Mouse (Mus musculus): ENCODE measurements around the gene Cradd.

Cradd gene

DNA sequence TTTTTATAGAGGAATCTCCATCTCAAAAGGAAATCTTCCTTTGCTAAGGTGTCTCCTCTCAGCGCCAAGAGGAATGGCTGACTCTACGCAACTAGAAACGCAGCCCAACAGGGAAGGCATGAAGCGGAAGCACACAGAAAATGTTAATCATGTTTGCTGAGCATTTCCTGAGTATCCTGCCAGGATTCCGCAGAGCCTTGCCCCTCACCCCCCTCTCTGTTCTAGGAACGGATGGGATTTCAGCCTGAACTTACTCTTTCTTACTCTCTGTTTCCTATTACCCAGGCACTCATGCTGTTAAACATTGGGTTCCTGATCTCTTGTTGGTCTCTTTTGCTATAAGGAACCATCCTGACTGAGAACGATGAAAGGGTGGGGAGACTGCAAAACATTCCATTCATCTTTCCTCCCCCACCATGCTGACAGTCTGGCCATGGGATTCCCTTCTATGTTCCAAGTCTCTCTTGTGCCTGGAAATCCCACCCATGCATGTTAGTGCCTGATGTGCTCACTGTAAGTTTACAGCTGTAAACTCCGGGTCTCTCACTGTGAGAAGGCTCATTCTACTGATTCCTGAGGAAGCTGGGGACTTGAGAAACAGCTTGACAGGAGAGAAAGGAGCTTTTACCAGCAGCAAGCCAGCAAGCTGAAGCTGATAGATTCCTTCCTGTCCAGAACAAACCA is 161.1 kb downstream of the Cradd start:
- no peak for DNase-seq (ENCODE audit: low read depth, low spot score)

DNA sequence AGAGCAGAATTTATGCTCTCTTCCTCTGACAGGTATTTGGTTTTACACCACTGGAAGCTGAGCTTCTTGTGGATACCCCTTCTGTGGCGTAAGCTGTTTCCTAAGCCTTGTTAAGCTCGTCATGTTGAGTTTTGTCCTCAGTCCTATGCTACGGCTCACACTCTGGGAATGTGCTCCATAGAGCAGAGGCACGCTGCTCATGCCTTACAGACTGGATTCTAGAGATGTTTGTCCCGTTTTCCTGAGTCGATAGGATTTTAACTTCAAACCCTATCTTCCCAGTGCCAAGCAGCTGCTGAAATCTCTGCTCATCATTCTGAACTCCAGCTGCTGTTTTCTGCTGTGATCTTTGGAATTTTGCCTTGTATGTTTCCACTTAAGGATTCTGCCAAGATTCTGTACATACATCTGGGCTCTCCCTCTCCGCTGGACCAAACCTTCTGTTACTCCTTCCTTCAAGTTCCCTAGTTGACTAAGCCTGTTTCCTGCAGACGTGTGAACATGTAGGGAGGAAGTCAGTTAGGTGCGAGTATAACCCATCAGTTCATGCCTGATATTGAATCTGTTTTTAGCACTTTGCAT is 164.2 kb downstream of the Cradd start:
- DNase-seq (ENCODE audit: low read depth, low spot score), result no peak

DNA sequence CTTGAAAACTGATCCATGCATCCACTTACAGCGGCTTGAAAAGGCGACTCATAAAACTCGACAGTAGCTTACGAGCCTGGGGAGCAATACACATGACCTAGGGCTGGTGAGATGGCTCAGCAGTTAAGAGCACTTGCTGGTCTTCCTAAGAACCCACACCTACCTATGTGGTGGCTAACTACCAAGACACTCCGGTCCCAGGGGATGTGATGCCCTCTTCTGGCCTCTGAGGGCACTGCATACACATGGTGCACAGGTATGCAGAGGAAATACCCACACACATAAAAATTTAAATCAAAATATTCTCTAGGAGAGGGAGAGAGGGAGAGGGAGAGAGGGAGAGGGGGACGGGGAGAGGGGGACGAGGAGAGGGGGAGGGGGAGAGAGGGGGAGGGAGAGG is 167.5 kb downstream of the Cradd start:
- DNase-seq (ENCODE audit: low read depth, low spot score), result peak; percentile 78

- no peak for DNase-seq (ENCODE audit: low read depth, low spot score)
Observed at GRCm38 (mm10) chr10:95154675-95155074, 169.3 kb downstream of the Cradd start.

- no peak for DNase-seq (ENCODE audit: low read depth, low spot score)
Observed at GRCm38 (mm10) chr10:95153224-95153623, 170.7 kb downstream of the Cradd start.

- no peak for DNase-seq (ENCODE audit: low read depth, low spot score)
Observed at GRCm38 (mm10) chr10:95152503-95152989, 171.4 kb downstream of the Cradd start.

DNA sequence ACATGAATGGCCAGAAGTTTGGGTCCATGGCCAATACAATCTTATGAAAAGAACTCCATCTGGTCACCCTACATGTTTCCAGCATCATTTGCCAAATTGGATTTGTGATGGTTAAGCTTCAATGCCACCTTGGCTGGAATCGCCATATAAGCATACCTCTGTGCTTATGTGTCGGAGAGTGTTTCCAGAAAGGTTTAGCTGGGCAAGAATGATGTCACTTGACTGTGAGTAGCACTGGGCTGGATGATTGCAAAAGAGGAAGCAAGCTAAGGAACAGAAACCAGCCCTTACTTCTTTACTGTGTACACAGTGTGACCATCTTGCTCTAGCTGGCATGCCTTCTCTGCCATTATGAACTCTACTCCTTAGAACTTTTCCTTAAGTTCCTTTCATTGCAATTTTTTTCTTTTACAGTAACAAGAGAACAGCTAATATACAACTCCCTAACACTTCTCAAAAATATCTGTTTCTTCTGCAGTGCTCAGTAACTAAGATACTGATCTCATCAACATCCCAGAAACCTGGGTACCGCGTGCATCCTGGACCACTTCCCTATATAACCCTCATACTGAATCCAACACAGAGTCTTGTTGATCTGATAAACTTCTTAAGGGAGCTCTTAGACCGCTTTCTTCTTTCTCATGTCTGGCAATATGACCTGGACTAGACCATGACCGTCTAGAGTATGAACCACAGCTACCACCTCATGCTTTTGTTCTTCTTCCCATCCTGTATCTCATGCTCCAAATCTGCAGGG is 172.7 kb downstream of the Cradd start:
- no peak for DNase-seq (ENCODE audit: low read depth, low spot score)

DNA sequence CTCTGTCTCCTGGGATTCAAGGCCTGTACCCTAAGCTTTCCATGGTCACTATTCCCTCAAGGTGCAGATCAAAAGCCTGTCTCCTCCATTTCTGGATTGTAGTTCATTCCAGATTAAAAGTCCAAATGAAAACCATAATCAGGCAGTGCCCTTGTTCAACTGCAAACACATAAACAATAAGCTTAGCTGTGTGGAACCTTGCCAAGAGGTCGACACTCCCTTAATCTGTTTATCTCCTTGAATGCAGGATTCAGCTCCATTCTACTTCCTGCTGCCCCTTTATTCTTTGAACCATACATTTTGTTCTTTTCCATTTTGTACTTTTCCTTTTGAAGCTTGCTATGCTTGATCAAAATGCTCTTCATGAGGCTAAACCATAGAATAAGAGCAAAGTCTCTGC is 174.3 kb downstream of the Cradd start:
- no peak for DNase-seq (ENCODE audit: low read depth, low spot score)

DNA sequence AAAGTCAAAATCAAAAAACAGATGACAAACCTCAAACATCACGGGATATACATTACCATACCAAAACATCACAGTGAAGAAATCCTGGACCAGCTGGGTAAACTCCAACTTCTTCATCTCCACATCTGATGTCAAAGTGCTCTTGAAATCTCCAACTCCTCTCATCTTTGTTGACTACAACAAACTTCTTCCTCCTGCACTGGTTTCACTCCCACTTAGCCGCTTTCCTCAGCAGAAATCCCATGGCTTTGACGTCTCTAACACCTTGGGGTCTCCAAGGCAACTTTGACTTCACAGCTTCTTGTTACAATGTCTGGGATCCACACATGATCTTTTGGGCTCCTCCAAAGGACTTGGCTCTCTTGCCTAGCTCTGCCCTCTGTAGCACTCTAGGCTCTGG is 175.3 kb downstream of the Cradd start:
- DNase-seq (ENCODE audit: low read depth, low spot score), result no peak

DNA sequence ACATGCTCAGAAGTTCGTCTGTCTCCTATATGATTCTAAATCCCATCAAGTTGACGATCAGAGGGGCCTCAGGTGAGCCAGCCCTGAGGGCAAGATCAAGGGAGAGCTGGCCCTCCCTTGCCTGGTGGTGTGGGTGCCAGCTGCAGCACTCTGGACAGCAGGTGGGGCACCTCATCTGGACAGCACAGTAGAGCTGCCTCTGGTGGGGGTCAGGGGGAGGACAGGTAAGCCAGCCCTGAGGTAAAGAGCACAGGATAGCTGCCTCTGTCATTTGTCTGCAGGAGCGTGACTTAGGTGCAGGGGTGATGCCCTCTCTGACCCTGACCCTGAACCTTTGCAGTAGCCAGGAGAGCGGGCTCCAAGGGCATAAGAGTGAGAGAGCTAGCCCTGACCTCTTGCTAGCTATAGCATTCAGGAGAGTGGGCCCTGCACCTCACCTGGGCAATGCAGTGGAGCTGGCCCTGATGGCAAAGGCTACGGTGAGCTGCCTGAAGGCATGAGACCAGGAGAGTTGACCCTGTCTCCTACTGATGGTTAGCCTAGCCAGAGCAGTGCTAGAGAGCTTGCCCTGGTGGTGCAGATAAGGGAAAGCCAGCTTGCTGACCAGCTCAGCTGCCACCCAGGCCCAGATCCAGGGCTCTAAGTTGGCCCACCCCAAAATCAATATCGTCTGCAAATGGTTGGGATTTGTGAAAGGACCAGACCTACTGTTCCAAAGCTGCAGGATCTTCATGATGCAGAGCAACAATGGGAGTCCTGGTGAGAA is 176.6 kb downstream of the Cradd start:
- no peak for DNase-seq (ENCODE audit: low read depth, low spot score)

DNA sequence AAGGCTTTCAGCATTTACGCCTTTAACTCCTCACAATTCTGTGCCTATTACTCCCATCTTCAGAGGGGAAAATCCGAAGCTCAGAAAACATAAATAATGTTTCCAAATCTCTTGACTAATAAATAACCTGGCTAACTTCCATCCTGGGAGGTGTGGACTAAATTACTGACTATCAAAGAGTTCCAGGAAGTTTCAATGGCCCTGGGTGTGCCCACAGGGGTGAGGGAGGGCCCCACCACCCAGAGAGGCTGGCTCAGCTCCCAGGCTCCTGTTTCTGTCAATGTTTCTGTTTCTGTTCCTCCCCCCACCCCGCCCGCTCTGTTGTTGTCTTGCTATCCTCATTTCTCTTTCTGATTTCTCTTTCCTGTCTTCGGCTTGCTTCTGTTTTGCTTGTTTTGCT is 177.4 kb downstream of the Cradd start:
- DNase-seq (ENCODE audit: low read depth, low spot score), result no peak

GRCm38 (mm10) chr10:95145204-95145926 is 178.6 kb downstream of the Cradd start:
- DNase-seq (ENCODE audit: low read depth, low spot score), result peak; percentile 7

DNA sequence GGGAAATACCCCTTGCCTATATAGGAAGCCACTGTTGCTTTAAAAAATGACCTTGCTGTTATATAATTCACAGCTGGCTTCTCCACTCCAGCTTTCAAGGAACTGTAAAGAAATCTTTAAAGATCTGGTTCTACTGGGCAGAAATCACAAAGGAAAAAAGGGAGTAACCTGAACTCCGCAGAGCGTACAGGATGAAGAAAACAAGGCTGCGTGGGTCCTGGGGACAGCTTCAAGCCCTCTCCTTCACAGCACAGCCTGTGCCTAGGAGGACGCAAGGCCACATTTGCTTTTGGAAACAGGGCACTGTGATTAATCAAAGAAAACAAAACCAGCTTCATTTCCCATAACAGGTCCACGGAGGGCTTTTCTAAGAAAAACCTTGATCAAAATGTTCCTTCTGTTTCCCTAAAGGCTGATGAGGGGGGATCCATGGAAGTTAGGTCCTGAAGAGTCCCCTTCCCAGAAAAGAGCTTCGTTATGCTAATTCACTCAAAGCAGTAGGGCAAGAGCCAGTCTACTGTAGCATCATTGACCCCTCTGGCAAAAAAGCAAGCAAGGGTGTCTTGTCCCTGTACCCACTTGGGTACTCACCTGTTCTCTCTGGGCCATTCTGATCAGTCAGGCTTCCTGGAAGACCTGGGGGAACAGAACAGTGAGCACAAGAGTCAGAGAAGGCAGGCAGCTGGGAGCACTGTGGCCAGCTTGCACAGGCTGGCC is 179.4 kb downstream of the Cradd start:
- DNase-seq (ENCODE audit: low read depth, low spot score), result no peak

DNA sequence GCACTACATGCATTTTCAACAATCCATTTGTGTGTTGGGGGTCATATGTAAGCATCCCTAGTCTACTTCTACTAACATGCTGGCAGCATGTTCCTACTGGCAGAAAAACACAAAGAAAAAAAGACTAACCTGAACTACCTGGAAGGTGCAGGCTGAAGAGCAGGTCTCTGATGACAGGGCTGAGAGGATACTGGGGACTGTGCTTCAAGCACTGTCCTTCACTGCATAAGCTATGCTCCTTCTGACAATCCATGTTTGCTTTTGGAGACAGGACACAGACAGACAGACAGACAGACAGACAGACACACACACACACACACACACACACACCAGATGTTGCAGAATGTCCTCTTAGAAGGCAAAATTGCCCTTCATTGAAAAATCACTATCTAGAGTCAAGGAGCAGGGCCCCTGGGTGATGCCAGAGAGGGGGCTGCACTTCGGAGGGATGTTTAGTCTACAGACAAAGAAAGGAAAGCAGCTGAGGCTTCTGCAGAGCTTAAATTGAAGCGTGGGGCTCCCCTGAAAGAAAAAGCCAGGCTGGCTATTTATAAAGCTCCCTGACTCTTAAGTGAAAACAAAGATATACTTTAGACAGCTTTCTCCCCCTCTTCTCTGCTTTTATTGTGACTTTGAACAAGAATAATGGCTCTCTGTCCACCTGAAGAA is 180.4 kb downstream of the Cradd start:
- no peak for DNase-seq (ENCODE audit: low read depth, low spot score)

DNA sequence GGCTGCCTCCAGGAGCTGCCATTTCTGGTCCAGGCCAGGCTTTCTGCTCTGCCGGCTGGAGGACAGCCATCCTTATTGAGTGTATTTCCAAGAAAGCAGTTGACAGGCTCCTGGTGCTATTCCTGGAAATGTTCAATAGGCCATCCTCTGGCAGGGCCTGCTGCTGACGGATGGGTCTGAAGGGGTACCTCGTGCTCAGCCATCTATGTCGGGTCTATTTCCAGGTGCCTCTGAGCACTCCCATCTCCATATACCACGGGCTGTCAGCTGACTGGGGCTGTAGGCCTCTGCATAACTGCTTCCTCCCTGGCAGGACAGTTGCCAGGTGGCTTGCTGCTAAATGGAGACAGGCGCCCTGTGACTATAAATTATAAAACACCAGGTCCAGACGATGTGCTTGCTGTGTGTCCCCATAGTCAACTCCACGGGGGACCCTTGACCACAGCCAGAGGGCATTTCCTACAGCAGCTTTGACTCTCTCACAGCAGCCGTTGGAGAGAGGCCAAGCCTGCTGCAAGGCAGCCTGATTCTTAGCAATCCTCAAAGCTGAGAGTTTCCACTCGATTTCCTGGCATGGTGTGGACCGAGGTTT is 181.0 kb downstream of the Cradd start:
- no peak for DNase-seq (ENCODE audit: low read depth, low spot score)

DNA sequence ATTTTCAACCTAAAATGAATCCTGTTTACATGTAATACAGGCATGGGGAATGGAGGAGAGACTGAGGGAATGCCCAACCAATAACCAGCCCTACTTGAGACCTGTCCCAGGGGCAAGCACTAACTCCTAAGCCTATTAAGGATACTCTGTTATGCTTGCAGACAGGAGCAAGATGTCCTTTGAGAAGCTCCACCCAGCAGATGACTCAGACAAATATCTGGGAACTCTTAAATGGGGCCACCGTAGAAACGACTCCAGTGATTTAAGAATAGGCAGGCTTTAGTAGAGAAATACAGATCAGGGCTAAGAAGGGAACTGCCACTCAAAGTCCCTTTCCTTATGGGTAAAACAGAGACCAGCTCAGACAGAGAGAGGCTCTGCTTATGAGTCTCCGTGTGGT is 182.9 kb downstream of the Cradd start:
- DNase-seq (ENCODE audit: low read depth, low spot score), result no peak

- no peak for DNase-seq (ENCODE audit: low read depth, low spot score)
Observed at GRCm38 (mm10) chr10:95140191-95140590, 183.7 kb downstream of the Cradd start.

GRCm38 (mm10) chr10:95139645-95140044 is 184.3 kb downstream of the Cradd start:
- no peak for DNase-seq (ENCODE audit: low read depth, low spot score)

GRCm38 (mm10) chr10:95133057-95133456 is 190.9 kb downstream of the Cradd start:
- DNase-seq (ENCODE audit: low read depth, low spot score), result no peak
